Mouse (Mus musculus) liver, embryonic 14.5 days (tissue): ENCODE data around the gene Mum1. TPM values are rescaled to one million over a fixed set of nuclear protein-coding genes. Genes with fewer than 3 reads are reported as not detected.
A peak's percentile ranks its signal among the peaks of the same experiment; 100 is the strongest.

Experiments
- ATAC-seq: fragments of 200-750 bp; cut with Nextera tagmentation; 2 replicates; pipeline ENCODE4 v1.8.0; 2017; ENCODE audit warnings: moderate number of reproducible peaks, mild to moderate bottlenecking, moderate library complexity; ENCODE audit not compliant: insufficient read depth
- DNase-seq, 3 experiments: peaks; one replicate each; pipeline ENCODE4 v3.0.0-alpha.2; 2012 to 2013; ENCODE audit warnings: low read depth in 3 of 3, low spot score in 3 of 3
- H3K27ac ChIP-seq: fragments of 300-500 bp; sonication (generic); 2 replicates; pipeline ENCODE4 v1.5.1; 2014; ENCODE audit warnings: moderate library complexity, mild to moderate bottlenecking, control low read depth, inconsistent platforms
- H3K27me3 ChIP-seq: fragments of 300-500 bp; sonication (generic); 2 replicates; pipeline ENCODE4 v1.6.1; 2014; ENCODE audit warnings: mild to moderate bottlenecking, low read length, moderate library complexity; ENCODE audit not compliant: control insufficient read depth, insufficient read depth
- H3K36me3 ChIP-seq: fragments of 300-500 bp; sonication (generic); replicated peaks from 2 replicates; pipeline ENCODE4 v1.6.1; 2014; ENCODE audit warnings: low read depth; ENCODE audit not compliant: control insufficient read depth, insufficient read depth
- H3K4me1 ChIP-seq, 2 experiments: fragments of 200-500 bp in 1 of 2; fragments of 300-500 bp in 1 of 2; sonication (generic) in 1 of 2; replicated peaks; 2 replicates each; pipeline ENCODE4 v1.6.1; 2012 to 2014; ENCODE audit warnings: antibody characterized with exemption in 1 of 2, inconsistent platforms in 1 of 2, low read length in 1 of 2; ENCODE audit not compliant: control insufficient read depth in 2 of 2, insufficient read depth in 2 of 2
- H3K4me2 ChIP-seq: fragments of 300-500 bp; sonication (generic); 2 replicates; pipeline ENCODE4 v1.6.1; 2014; ENCODE audit warnings: low read depth, mild to moderate bottlenecking, control low read depth, moderate library complexity
- H3K4me3 ChIP-seq, 2 experiments: fragments of 200-500 bp in 1 of 2; fragments of 300-500 bp in 1 of 2; sonication (generic) in 1 of 2; 2 replicates each; pipeline ENCODE4 v1.5.1; 2012 to 2014; ENCODE audit warnings: low read depth in 2 of 2, low read length in 2 of 2, mild to moderate bottlenecking in 2 of 2, control low read depth in 1 of 2, inconsistent platforms in 1 of 2, moderate library complexity in 1 of 2; ENCODE audit not compliant: insufficient read depth in 1 of 2
- H3K9ac ChIP-seq: fragments of 300-500 bp; sonication (generic); replicated peaks from 2 replicates; pipeline ENCODE4 v1.6.1; 2014; ENCODE audit warnings: mild to moderate bottlenecking, control low read depth, moderate library complexity
- H3K9me3 ChIP-seq: fragments of 300-500 bp; sonication (generic); 2 replicates; pipeline ENCODE4 v1.6.1; 2016; ENCODE audit warnings: low read length, mixed read lengths; ENCODE audit not compliant: control insufficient read depth
- CTCF ChIP-seq: IDR thresholded peaks from 2 replicates; pipeline ENCODE4 v1.5.1; 2016; ENCODE audit warnings: antibody characterized with exemption, low read depth, control low read depth
- EP300 ChIP-seq: IDR thresholded peaks from 2 replicates; pipeline ENCODE4 v1.6.1; 2016; ENCODE audit warnings: antibody characterized with exemption, low read depth
- WGBS: fragments of 180-500 bp; shearing (Covaris S2); extraction: QIAGEN DNeasy Blood & Tissue Kit; methylation state at CpG from one replicate; pipeline ENCODE4 v1.1.7; 2014; ENCODE audit not compliant: insufficient replicate concordance; 5-methylcytosine and 5-hydroxymethylcytosine counted together
- polyA plus RNA-seq, 2 experiments: library from polyadenylated mRNA; depleted of rRNA in 1 of 2; stranded (reverse) in 1 of 2; unstranded in 1 of 2; fragments of >200 nt; fragmentation: Nextera tagmentation in 1 of 2; extraction: Ambion mirVana in 1 of 2; gene quantifications; 2 replicates each; pipeline versions ENCODE4 v1.2.1 to v1.2.3; 2012 to 2014

Gene Mum1
- polyA plus RNA-seq (2012; rRNA removed), result 12.9 and 18.8 TPM in 2 replicates
- 13.2 and 13.8 TPM in 2 replicates for polyA plus RNA-seq (2014; fragmentation: Nextera tagmentation; extraction: Ambion mirVana)

DNA sequence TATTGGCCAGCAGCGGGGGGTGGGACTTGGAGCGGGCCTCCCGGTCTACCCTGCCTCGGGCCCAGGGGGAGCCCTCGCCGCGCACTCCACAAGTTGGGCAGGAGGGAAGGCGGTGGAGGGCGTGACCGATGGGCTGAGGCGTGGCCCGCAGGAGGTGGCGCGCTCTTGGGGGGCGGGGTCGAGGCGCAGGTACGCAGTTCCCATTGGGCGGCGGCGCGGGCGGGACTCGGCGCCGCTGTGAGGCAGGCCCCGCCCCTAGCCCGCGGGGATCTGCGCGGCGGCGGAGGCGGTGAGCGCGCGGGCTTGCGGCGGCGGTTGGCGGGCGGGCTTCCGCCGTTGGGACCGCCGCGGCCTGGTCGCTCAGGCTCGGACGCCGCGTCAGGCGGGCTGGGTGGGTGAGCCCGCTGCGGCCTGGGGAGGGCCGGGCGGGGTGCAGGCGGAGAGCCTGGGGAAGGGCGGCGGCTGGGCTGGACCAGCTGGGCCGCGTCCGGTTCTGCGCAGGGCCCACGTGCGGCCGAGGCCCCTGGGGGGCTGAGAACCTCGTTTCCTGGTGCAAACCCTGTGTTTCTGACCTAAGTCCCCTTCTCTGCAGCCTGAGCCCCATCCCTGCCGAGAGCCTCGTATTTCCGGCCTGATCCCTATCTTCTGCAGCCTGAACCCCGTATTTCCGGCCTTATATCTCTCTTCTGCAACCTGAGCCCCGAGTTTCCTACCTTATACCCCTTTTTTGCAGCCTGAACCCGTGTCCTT lies at the start of gene Mum1:
Gene Mum1, plus strand, starts transcription at position 19 of the 750 bp plus-strand sequence.
- no peak for TF ChIP-seq EP300
- peak; percentile 90 for TF ChIP-seq CTCF
- Histone ChIP-seq H3K27ac (peak within 1 kb of the TSS; percentile 43), H3K27me3 (no peaks in the 10 kb centered on the region), H3K9me3 (no peaks in the 10 kb centered on the region), H3K4me1 (peaks cover 8 to 16% of the 10 kb centered on the region in 2 experiments), H3K4me3 (peak within 1 kb of the TSS; percentile 69 to 75), H3K4me2 (peak within 1 kb of the TSS; percentile 97), H3K9ac (peak within 1 kb of the TSS; percentile 66), H3K36me3 (peaks cover 10% of the 10 kb centered on the region; the same call in 1 of the 2 replicates)
- peak; percentile 97 for DNase-seq
- peak; percentile 99 for ATAC-seq
- under 1% methylated on average over 73 of the region's 75 CpGs for WGBS

DNA sequence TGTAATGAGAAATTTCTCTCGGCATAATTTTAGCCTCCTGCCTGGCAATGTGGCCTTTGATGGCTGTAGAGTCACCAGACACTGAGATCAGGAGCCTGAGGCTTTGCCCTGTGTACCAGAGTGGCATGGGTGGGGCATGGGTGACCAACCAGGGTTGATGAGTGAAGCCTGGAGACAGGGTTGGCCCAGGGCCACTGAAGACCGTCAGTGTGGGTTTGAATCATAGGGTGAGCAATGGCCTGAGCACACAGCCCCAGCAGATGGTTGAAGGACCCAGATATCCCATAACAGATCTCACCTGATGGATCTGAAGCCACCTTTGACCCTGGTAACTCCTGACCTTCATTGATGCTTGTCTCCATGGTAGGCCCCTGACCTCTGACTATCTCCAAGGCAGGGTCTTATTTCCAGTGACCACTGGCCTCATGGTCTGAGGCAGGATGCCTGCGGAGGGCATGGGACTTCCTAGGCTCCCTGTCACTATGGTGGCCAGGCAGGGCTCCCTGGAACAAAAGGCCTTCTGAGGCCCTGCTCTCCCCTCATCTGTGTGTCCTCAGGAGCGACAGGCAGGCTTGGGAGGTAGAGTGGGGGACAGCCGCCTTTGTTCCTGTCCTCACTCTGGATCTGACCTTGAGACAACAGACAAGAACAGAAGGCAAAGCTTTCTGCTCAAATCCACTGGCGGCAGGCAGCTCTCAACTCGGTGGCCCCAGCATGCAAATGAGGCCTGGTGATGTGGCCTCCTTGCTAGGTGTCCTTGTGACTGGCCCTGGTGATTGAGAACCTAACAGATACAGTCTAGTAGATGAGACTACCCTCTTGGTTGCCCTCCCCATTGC lies 48.6 kb upstream of the Mum1 start:
- WGBS, result 60% methylated on average over 7 of the region's 7 CpGs

DNA sequence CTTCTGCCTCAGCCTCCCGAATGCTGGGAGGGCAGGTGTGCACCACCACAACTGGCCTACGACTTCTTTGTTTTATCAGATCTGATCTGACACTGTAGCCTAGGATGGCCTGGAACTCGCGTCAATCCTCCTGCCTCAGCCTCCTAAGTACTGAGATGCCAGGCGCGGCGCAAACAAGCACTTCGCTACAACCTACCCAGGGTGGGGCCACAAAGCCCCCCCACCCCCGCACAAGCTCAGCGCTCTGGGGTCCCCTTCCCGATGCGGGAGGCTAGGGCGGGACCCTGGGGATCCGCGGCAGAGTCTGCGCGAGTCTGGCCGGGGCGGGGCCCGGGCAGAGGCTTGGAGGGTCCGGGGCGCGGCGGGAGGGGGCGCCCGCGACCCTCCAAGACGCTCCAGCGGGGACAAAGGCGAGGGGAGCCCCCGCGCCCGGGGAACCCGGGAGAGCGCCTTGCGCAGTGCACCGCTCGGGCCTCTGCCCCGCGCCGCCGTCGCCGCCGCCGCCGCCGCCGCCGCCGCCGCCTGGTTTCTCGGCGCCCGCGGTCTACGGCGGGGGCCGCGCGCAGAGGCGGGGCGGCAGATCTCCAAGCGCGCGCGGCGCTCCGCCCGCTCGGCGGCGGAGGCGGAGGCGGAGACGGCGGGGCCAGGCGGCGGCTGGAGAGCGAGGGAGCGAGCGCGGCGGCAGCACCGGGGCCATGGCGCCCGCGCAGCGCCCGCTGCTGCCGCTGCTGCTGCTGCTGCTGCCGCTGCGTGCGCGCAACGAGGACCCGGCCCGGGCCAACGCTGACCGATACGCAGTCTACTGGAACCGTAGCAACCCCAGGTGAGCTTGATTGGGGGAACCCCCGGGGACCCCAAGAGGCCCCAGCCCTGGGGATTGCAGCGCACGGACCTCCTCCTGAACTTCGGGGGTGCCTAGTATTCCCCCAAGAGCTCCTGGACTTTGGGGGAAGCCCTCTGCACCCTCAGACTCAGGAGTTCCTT lies 46.9 kb upstream of the Mum1 start, which contains the start of gene Efna2:
Gene Efna2, plus strand, starts transcription at position 415 of the 984 bp plus-strand sequence.
- peak within 1 kb of the TSS; percentile 36 to 44 for H3K4me3 ChIP-seq
- H3K27me3 ChIP-seq, result peaks cover 29% of the 10 kb centered on the region
- H3K36me3 ChIP-seq, result no peaks in the 10 kb centered on the region
- whole genome bisulfite sequencing, result 2% methylated on average over 88 of the region's 106 CpGs
- H3K27ac ChIP-seq, result no peak within 1 kb of the TSS
- no peaks in the 10 kb centered on the region for H3K4me1 ChIP-seq
- H3K4me2 ChIP-seq, result peak within 1 kb of the TSS; percentile 55
- H3K9me3 ChIP-seq, result no peaks in the 10 kb centered on the region
- TF ChIP-seq CTCF, result no peak
- no peak for TF ChIP-seq EP300
- H3K9ac ChIP-seq, result no peak within 1 kb of the TSS
- ATAC-seq (no peak; the same call in 1 of the 2 replicates), DNase-seq (no peak)

More for the DNA sequence above, 48.6 kb upstream of the Mum1 start:
- ATAC-seq (no peak), DNase-seq (no peak)
- H3K9me3 ChIP-seq, result no peaks in the 10 kb centered on the region
- H3K4me3 ChIP-seq, result no peak overlapping the region
- no peaks in the 10 kb centered on the region for H3K36me3 ChIP-seq
- H3K4me1 ChIP-seq, result peaks cover 0 to 4% of the 10 kb centered on the region in 2 experiments; a peak in 3 of 4 replicates
- H3K9ac ChIP-seq, result no peak overlapping the region
- H3K4me2 ChIP-seq, result no peak overlapping the region
- no peak overlapping the region for H3K27ac ChIP-seq
- H3K27me3 ChIP-seq, result peaks cover 29% of the 10 kb centered on the region
- no peak for TF ChIP-seq EP300
- no peak for TF ChIP-seq CTCF

DNA sequence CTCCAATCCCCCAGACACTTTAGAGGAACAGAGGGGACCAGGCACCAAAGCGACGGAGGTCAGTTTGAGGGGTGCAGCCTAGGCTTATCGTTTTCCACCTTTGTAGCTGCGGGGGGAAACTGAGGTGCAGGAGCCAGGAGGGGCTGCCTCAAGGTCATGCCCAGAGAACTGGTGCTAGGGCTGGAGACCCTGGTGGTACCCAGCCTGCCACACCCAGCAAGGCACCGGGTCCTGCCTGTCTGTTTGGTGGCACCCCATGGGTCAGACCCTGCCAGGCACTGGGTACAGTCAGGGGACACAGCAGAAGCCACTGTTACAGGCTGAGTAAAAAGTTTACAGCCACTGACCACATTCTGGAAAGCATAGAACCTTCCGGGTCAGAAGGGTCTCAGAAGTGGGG lies 45.9 kb upstream of the Mum1 start:
- TF ChIP-seq CTCF (no peak), EP300 (no peak)
- no peak overlapping the region for H3K4me2 ChIP-seq
- WGBS, result 49% methylated on average over 6 of the region's 6 CpGs
- no peak for DNase-seq
- H3K27ac ChIP-seq, result no peak overlapping the region
- H3K4me1 ChIP-seq, result no peaks in the 10 kb centered on the region
- no peaks in the 10 kb centered on the region for H3K9me3 ChIP-seq
- no peak overlapping the region for H3K9ac ChIP-seq
- ATAC-seq, result no peak
- H3K27me3 ChIP-seq, result peaks cover 29% of the 10 kb centered on the region
- no peaks in the 10 kb centered on the region for H3K36me3 ChIP-seq
- H3K4me3 ChIP-seq, result no peak overlapping the region
